Mouse (Mus musculus) gastrocnemius, adult 2 months (tissue): ENCODE measurements around the gene Gm5089. TPM values are rescaled to one million over a fixed set of nuclear protein-coding genes. Genes with fewer than 3 reads are reported as not detected.

Source experiments
- DNase-seq: peaks from one replicate; pipeline ENCODE4 v3.0.0; 2022
- H3K27ac ChIP-seq: fragments of 200-600 bp; 2 replicates; pipeline ENCODE4 v1.8.1; 2022; ENCODE audit warnings: mild to moderate bottlenecking
- H3K4me3 ChIP-seq: fragments of 200-600 bp; 2 replicates; pipeline ENCODE4 v1.8.1; 2022; ENCODE audit warnings: mild to moderate bottlenecking, moderate library complexity
- CTCF ChIP-seq: fragments of 200-600 bp; IDR thresholded peaks from 2 replicates; pipeline ENCODE4 v1.8.1; 2022; ENCODE audit warnings: antibody characterized with exemption, mild to moderate bottlenecking, moderate library complexity
- intact Hi-C: fragments of 180-260 bp; cut with DNase I; formaldehyde crosslinking; loops from one replicate; pipeline ENCODE4 v1.15.1; 2025
- total RNA-seq, 2 experiments: library from RNA; stranded (reverse); gene quantifications; 2 replicates each; pipeline ENCODE4 v1.2.3; 2021

The Gm5089 gene
- total RNA-seq, 2 experiments from 2014 or later, result not detected

- DNase-seq, result no peak
- TF ChIP-seq CTCF, result no peak
- Histone ChIP-seq H3K4me3 (no peak overlapping the region), H3K27ac (no peak overlapping the region)
- intact Hi-C loops, result no loop called here
Measured at GRCm38 (mm10) chr14:122454901-122455561, 4.1 kb upstream of the Gm5089 start.

GRCm38 (mm10) chr14:122453996-122454738 is 3.3 kb upstream of the Gm5089 start:
- peak overlapping the region; percentile 39; the same call in 1 of the 2 replicates for H3K4me3 ChIP-seq

DNA sequence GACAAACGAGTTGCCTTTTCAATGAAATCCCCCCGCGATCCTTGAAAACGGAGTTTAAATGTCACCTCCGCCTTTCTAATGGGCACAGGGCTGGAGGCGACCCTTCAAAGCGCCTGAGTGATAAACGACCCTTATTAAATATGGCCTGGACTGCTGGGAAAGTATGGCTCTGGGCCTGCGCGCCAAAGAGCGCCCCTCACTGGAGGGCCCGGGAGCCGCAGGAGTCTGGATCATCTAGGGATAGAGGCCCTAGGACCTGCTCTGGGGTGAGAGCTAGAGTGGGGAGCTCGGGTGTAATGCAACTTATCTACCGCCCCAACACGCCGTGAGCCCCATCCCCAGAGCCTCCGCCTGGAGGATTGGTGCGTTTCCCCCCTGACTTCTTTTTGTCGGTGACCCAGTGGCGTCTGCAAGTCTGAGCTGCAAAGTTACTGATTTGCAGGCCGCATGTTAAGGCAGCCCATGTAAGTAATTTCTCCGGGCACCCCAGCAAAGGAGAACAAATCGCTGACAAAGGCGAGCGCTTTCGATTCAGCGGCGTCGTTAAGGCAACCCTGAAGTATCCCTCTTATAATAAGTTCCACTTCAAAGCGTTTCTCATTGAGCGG is 2.6 kb upstream of the Gm5089 start:
- no peak for TF ChIP-seq CTCF
- Histone ChIP-seq H3K27ac (no peak overlapping the region), H3K4me3 (peak overlapping the region; percentile 39)
- intact Hi-C loops, result no loop called here
- no peak for DNase-seq

More at GRCm38 (mm10) chr14:122453996-122454738, 3.3 kb upstream of the Gm5089 start:
- no peak overlapping the region for H3K27ac ChIP-seq
- TF ChIP-seq CTCF, result no peak
- DNase-seq, result no peak
- intact Hi-C loops, result no loop called here

- H3K27ac ChIP-seq, result no peak overlapping the region
- intact Hi-C loops, result no loop called here
- H3K4me3 ChIP-seq, result no peak overlapping the region
- DNase-seq, result no peak
- no peak for TF ChIP-seq CTCF
Measured at GRCm38 (mm10) chr14:122452701-122453387, 1.9 kb upstream of the Gm5089 start.

GRCm38 (mm10) chr14:122451551-122452145 is 733 bp upstream of the Gm5089 start:
- no peak overlapping the region for H3K4me3 ChIP-seq
- TF ChIP-seq CTCF, result no peak
- no peak for DNase-seq
- intact Hi-C loops, result no loop called here
- H3K27ac ChIP-seq, result no peak overlapping the region

- intact Hi-C loops, result no loop called here
Measured at GRCm38 (mm10) chr14:122449601-122450495, 1.1 kb downstream of the Gm5089 start.

DNA sequence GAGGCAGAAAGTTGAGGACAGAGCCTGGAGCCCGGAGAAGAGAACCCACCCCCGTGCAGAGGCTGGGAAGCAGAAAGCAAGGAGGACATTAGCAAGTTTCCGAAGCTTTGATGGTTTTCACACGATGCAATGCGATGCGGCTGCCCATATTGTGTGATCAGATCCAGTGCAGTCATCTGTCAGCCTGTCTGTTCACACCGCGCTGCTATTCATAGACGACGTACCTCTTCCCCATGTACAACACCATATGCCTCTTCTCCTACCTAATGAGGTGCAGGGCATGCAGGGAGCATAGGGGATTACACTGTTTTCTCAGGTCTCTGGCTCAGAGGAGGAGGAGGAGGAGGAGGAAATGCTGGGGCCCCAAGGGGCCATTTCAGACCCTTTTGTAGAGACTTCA is 14.1 kb downstream of the Gm5089 start:
- no peak for TF ChIP-seq CTCF
- Histone ChIP-seq H3K27ac (no peak overlapping the region), H3K4me3 (no peak overlapping the region)
- no peak for DNase-seq
- intact Hi-C loops, result no loop called here

More at GRCm38 (mm10) chr14:122449601-122450495, 1.1 kb downstream of the Gm5089 start:
- Histone ChIP-seq H3K4me3 (peak overlapping the region; percentile 69), H3K27ac (no peak overlapping the region)
- no peak for DNase-seq
- no peak for TF ChIP-seq CTCF

DNA sequence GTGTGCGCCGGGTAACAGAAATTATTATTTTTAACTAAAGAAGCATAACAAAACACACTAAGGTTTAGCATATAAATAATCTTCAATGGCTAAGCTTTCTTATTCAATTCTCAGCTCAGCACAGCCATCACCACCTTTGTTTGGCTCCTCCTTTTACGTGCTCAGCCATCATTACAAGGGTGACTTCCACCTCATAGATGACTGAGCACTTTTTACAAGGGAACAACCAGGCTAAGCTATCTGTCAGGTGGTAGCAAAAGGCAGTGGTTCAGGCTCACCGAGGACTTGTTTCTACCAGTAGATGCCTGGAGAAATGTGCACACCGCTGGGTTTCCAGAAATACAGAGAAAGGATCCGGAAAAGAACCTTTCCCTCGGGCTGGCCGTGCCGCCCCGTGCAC is 16.9 kb downstream of the Gm5089 start:
- Histone ChIP-seq H3K4me3 (no peak overlapping the region), H3K27ac (no peak overlapping the region)
- TF ChIP-seq CTCF, result no peak
- no peak for DNase-seq
- intact Hi-C loops, result no loop called here

DNA sequence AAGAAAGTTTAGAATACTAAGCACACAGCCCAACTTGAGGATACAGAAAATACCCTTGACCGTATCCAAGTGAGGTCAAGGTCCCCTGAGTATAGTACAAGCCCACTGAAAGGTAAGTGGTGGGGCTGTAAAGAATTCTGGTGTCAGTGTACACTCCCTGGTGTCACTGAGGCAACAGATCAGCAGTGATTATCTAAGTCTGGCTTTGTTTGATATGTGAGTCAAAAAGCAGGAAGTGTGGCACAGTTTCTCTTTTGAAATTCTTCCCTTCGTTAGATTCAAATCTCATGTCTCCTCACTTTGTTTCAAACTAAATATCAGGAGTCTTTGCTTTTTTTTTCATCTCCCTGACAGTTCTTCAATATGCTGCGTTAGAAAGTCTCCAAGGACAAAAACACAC is 18.4 kb downstream of the Gm5089 start:
- TF ChIP-seq CTCF, result no peak
- H3K4me3 ChIP-seq, result no peak overlapping the region
- intact Hi-C loops, result no loop called here
- H3K27ac ChIP-seq, result no peak overlapping the region
- DNase-seq, result no peak

- TF ChIP-seq CTCF, result no peak
- no peak overlapping the region for H3K4me3 ChIP-seq
- DNase-seq, result no peak
- H3K27ac ChIP-seq, result no peak overlapping the region
- intact Hi-C loops, result no loop called here
Measured at GRCm38 (mm10) chr14:122427654-122428053, 23.3 kb downstream of the Gm5089 start.

- intact Hi-C loops, result no loop called here
- Histone ChIP-seq H3K4me3 (no peak overlapping the region), H3K27ac (no peak overlapping the region)
- no peak for TF ChIP-seq CTCF
- no peak for DNase-seq
Measured at GRCm38 (mm10) chr14:122427204-122427560, 23.7 kb downstream of the Gm5089 start.
